Mouse (Mus musculus): ENCODE measurements around the gene Ptchd4. TPM values are rescaled to one million over a fixed set of nuclear protein-coding genes. Genes with fewer than 3 reads are reported as not detected.

Gene Ptchd4
- polyA plus RNA-seq, 1 experiment from 2014 or later = 0.29 TPM

- ATAC-seq (ENCODE audit: insufficient read depth) (no peak), DNase-seq (no peak)
- no peak for TF ChIP-seq CTCF (IDR thresholded peaks at IDR 0.05; ENCODE audit: low read depth)
- Histone ChIP-seq H3K4me2 (no peak overlapping the region), H3K9me3 (ENCODE audit: low read depth, low read length) (no peaks in the 10 kb centered on the region), H3K27ac (ENCODE audit: low read depth) (no peak overlapping the region), H3K9ac (no peak overlapping the region), H3K4me3 (ENCODE audit: low read depth, low read length) (no peak overlapping the region), H3K4me1 (ENCODE audit: insufficient read depth) (no peaks in the 10 kb centered on the region), H3K36me3 (ENCODE audit: insufficient read depth) (no peaks in the 10 kb centered on the region), H3K27me3 (ENCODE audit: insufficient read depth, low read length) (no peaks in the 10 kb centered on the region)
- 64% methylated on average over 5 of the region's 5 CpGs for WGBS
These were observed 214.4 kb downstream of the Ptchd4 start for GRCm38 (mm10) chr17:42530147-42530546.

- no peak for TF ChIP-seq CTCF (IDR thresholded peaks at IDR 0.05; ENCODE audit: low read depth)
- Histone ChIP-seq H3K27ac (ENCODE audit: low read depth) (no peak overlapping the region), H3K4me1 (ENCODE audit: insufficient read depth) (no peaks in the 10 kb centered on the region), H3K4me3 (ENCODE audit: low read depth, low read length) (no peak overlapping the region), H3K36me3 (ENCODE audit: insufficient read depth) (no peaks in the 10 kb centered on the region), H3K9me3 (ENCODE audit: low read depth, low read length) (no peaks in the 10 kb centered on the region), H3K9ac (no peak overlapping the region), H3K27me3 (ENCODE audit: insufficient read depth, low read length) (no peaks in the 10 kb centered on the region), H3K4me2 (no peak overlapping the region)
- ATAC-seq (ENCODE audit: insufficient read depth) (no peak), DNase-seq (no peak)
- WGBS = 85% methylated on average over 2 of the region's 2 CpGs
These were observed 233.8 kb downstream of the Ptchd4 start for GRCm38 (mm10) chr17:42549578-42549977.
